Mouse (Mus musculus): ENCODE measurements around the gene Soat2.

Soat2 gene

DNA sequence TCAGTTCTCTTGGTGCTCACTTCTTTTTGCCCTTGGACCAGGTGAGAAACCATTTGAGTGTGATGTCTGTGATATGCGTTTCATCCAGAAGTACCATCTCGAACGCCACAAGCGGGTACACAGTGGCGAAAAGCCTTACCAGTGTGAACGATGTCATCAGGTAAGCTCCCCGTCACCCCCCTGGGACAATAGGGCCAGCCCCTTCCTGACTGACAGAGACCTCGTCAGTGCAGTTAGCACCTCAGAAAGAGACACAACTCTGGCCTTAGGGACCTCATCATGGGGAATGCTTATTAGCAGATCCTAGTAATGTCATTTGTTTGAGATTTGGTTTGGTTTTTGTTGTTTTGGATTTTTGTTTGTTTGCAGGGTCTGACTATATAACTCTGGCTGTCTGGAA, 58.8 kb downstream of the Soat2 start:
- no peak for TF ChIP-seq GATA4 (IDR thresholded peaks at IDR 0.05; ENCODE audit: insufficient replicate concordance, low read length)

DNA sequence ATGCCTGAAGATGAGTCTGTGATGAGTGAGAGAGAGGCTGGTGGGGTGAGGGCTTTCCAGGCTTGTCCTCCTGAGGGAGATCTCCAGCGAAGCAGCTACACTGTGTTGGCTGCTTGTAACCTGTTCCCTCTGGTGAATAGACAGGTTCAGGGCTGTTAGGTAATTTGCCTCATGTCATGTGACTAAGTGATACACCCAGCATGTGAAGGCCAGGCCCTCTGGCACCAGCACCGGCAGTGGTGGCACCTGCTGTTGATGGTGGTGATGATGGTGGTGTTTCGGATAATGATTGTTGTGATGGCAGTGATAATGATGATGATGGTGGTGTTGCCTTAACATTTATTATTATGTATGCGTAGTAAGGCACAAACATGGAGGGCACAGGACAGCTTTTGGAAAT, 60.5 kb downstream of the Soat2 start:
- TF ChIP-seq GATA4 (IDR thresholded peaks at IDR 0.05; ENCODE audit: insufficient replicate concordance, low read length): no peak

- TF ChIP-seq GATA4 (IDR thresholded peaks at IDR 0.05; ENCODE audit: insufficient replicate concordance, low read length): no peak
Measured at GRCm38 (mm10) chr15:102211895-102212294, 61.6 kb downstream of the Soat2 start.
